Comparison of ENCODE assay signal across 21 mouse cellular contexts in genomic region chr7:123998601-123999000, GRCm38 (mm10). TPM values are rescaled to one million over a fixed set of nuclear protein-coding genes. Genes with fewer than 3 reads are reported as not detected.
DNase-seq lines count a peak whose midpoint lies in the region.
"Had no signal": no experiment of that assay in that cellular context is flagged by ENCODE, and none has a peak within 500 bp of the region (broad histone marks: within the 10 kb centered on the region; RNA-seq: fewer than 3 reads in every experiment).

No protein-coding gene starts in this region.

- intact Hi-C loops in left cerebral cortex, postnatal 25 days (cut with DNase I) = no loop called here

- peak; percentile 8 to 10 for DNase-seq in cerebellum, postnatal 10 days
- no peak for DNase-seq in cerebellum, adult 11 months
- peak; percentile 35 to 53 for DNase-seq in frontal cortex, postnatal 36 days (ENCODE audit: low spot score in 2 of 2)
- DNase-seq in frontal cortex, postnatal 10 days (ENCODE audit: low spot score in 2 of 2) = no peak
- DNase-seq in left cerebral cortex, postnatal 25 days (ENCODE audit: low spot score in 2 of 2) = peak; percentile 32 to 81
- DNase-seq in left cerebral cortex, adult 11 months (ENCODE audit: low spot score) = no peak
- peak; percentile 68 for DNase-seq in telencephalon, adult 2 months (ENCODE audit: low read depth, low spot score)
- no peak for DNase-seq in adrenal gland, postnatal 10 days
- DNase-seq: adrenal gland, postnatal 25 days; cerebellum, adult 11-12 months; cerebellum, postnatal 14 days; gastrocnemius, postnatal 10 days; heart, adult 18-20 months; heart, postnatal 10 days; kidney, adult 9 months; kidney, postnatal 14 days; lung, embryonic 14.5 days; lung, postnatal 36 days; thymus, postnatal 14 days had no signal

RNA-seq across cellular contexts. Expression of gene Hs3st4, which starts 15.9 kb away (rescaled TPM):
- total RNA-seq in left cerebral cortex, postnatal 25 days (2021) = 10 to 100 TPM; 49.9 to 50.0 TPM
- under 1 TPM in 1 of 2 experiments, not detected in 1; 0.09 TPM for total RNA-seq in adrenal gland, postnatal 10 days (2021)
- total RNA-seq: adrenal gland, postnatal 25 days; monocyte, adult 5-6 weeks; neutrophil, adult 5-6 weeks had no signal

Comparison
In these comparisons a context has a peak if more than half of its experiments do, and no peak if none do; other contexts are left out.
1. DNase-seq: peak in cerebellum, postnatal 10 days (2 of 2), frontal cortex, postnatal 36 days (2 of 2), left cerebral cortex, postnatal 25 days (2 of 2) and telencephalon, adult 2 months (single experiment); none in cerebellum, adult 11 months (single experiment), frontal cortex, postnatal 10 days (0 of 2), left cerebral cortex, adult 11 months (single experiment) and adrenal gland, postnatal 10 days (single experiment).
2. RNA of gene Hs3st4, which starts 15.9 kb away (total RNA-seq): 49.9 to 50.0 TPM in left cerebral cortex, postnatal 25 days; 0.09 TPM in adrenal gland, postnatal 10 days; every median in the first group is over 10 times any median in the second.